Comparison of ENCODE assay signal across 9 mouse cellular contexts in the genomic region with DNA sequence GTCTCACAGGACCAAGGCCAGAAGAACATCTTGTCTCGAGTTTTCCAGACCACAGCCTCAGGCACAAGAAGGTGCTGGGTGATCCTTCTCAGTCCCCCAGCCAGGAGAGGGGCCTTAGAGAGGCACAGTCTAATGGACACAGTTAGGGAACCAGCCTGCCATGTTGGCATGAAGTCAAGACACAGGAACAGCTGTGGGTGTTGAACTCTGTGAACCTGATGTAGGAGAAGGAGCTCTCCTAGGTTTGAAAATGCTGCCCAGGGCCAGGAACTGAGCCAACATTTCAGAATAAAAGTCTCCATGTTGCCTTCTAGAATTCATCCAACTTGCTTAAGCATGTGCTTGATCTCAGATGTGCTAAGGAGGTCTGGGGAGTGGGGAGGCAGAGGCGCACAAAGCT. TPM values are rescaled to one million over a fixed set of nuclear protein-coding genes. Genes with fewer than 3 reads are reported as not detected.
DNase-seq lines count a peak whose midpoint lies in the region; ATAC-seq lines count a peak whose summit lies in the region.
"Had no signal": no experiment of that assay in that cellular context is flagged by ENCODE, and none has a peak within 500 bp of the region (broad histone marks: within the 10 kb centered on the region; RNA-seq: fewer than 3 reads in every experiment).

No protein-coding gene starts in this region.

- 65% methylated on average over 2 of the region's 2 CpGs for WGBS in limb, embryonic 13.5 days
- WGBS in limb, embryonic 10.5 days = 81% methylated on average over 2 of the region's 2 CpGs

- DNase-seq in limb, embryonic 10.5 days (ENCODE audit: low spot score) = no peak
- DNase-seq in fat pad, adult 2 months (ENCODE audit: extremely low read depth, low read depth, low spot score) = peak; percentile 62
- DNase-seq in kidney, adult 9 months = peak; percentile 86
- DNase-seq in lung, postnatal 25 days (ENCODE audit: low spot score) = peak; percentile 69
- no peak for DNase-seq in thymus, postnatal 0 days (ENCODE audit: low spot score)
- DNase-seq: cerebellum, adult 11 months had no signal

- H3K27me3 ChIP-seq in limb, embryonic 13.5 days = peaks cover 4% of the 10 kb centered on the region; the same call in 1 of the 2 replicates
- peaks cover 9% of the 10 kb centered on the region for H3K27me3 ChIP-seq in limb, embryonic 10.5 days (ENCODE audit: low read depth, poor library complexity, severe bottlenecking)
- H3K27me3 ChIP-seq: neural tube, embryonic 12.5 days had no signal

- no peak overlapping the region for H3K4me3 ChIP-seq in limb, embryonic 13.5 days
- H3K4me3 ChIP-seq in limb, embryonic 10.5 days = no peak overlapping the region
- H3K4me3 ChIP-seq: neural tube, embryonic 12.5 days had no signal

- no peak overlapping the region for H3K9ac ChIP-seq in limb, embryonic 13.5 days
- H3K9ac ChIP-seq: neural tube, embryonic 12.5 days had no signal

- H3K4me2 ChIP-seq in limb, embryonic 13.5 days (replicated peaks) = no peak overlapping the region
- H3K4me2 ChIP-seq: neural tube, embryonic 12.5 days had no signal

- ATAC-seq in limb, embryonic 13.5 days (ENCODE audit: low FRiP score, low read depth) = peak; percentile 64; the same call in 1 of the 2 replicates
- ATAC-seq in inflammation-experienced regulatory T-cells, adult 6 months = no peak

- no peaks in the 10 kb centered on the region for H3K36me3 ChIP-seq in limb, embryonic 13.5 days
- no peaks in the 10 kb centered on the region for H3K36me3 ChIP-seq in limb, embryonic 10.5 days
- H3K36me3 ChIP-seq: neural tube, embryonic 12.5 days had no signal

- H3K4me1 ChIP-seq in limb, embryonic 13.5 days = peaks cover 26% of the 10 kb centered on the region
- peaks cover 26% of the 10 kb centered on the region for H3K4me1 ChIP-seq in limb, embryonic 10.5 days

- H3K9me3 ChIP-seq in limb, embryonic 13.5 days = no peaks in the 10 kb centered on the region
- no peaks in the 10 kb centered on the region for H3K9me3 ChIP-seq in limb, embryonic 10.5 days (replicated peaks)
- H3K9me3 ChIP-seq: neural tube, embryonic 12.5 days had no signal

- H3K27ac ChIP-seq in limb, embryonic 13.5 days = no peak overlapping the region
- no peak overlapping the region for H3K27ac ChIP-seq in limb, embryonic 10.5 days
- H3K27ac ChIP-seq: neural tube, embryonic 12.5 days had no signal

RNA-seq across cellular contexts. Expression of a gene that starts 41.5 kb away (rescaled TPM):
- 13.3 and 13.8 TPM in 2 replicates for polyA plus RNA-seq in limb, embryonic 13.5 days (2015; fragmentation: Nextera tagmentation; extraction: Ambion mirVana)
- polyA plus RNA-seq in limb, embryonic 10.5 days (2016; fragmentation: Nextera tagmentation; extraction: Ambion mirVana) = 12.2 and 14.0 TPM in 2 replicates
- polyA plus RNA-seq in thymus, postnatal 0 days (2015; fragmentation: Nextera tagmentation; extraction: Ambion mirVana) = 1.3 and 1.6 TPM in 2 replicates
- polyA plus RNA-seq in inflammation-experienced regulatory T-cells, adult 6 months (2017; shearing (Covaris generic)) = under 1 TPM in 2 of 3 experiments, not detected in 1; 0.08 to 0.28 TPM

Comparison
In these comparisons a context has a peak if more than half of its experiments do, and no peak if none do; other contexts are left out.
1. DNase-seq: peak in fat pad, adult 2 months (single experiment), kidney, adult 9 months (single experiment) and lung, postnatal 25 days (single experiment); none in limb, embryonic 10.5 days (single experiment) and thymus, postnatal 0 days (single experiment).